Mouse (Mus musculus) right cerebral cortex, postnatal 10 days (tissue): Measurements from ENCODE around the gene Hmbs.
"Not testable (repeated sequence)": the region's sequence is repeated elsewhere in the genome, so short reads cannot be mapped to it uniquely, and the experiment has no call there.

Experiments used
- DNase-seq, 2 experiments: peaks; one replicate each; pipeline ENCODE4 v3.0.0; 2021; ENCODE audit warnings: low spot score in 2 of 2

The Hmbs gene

DNA sequence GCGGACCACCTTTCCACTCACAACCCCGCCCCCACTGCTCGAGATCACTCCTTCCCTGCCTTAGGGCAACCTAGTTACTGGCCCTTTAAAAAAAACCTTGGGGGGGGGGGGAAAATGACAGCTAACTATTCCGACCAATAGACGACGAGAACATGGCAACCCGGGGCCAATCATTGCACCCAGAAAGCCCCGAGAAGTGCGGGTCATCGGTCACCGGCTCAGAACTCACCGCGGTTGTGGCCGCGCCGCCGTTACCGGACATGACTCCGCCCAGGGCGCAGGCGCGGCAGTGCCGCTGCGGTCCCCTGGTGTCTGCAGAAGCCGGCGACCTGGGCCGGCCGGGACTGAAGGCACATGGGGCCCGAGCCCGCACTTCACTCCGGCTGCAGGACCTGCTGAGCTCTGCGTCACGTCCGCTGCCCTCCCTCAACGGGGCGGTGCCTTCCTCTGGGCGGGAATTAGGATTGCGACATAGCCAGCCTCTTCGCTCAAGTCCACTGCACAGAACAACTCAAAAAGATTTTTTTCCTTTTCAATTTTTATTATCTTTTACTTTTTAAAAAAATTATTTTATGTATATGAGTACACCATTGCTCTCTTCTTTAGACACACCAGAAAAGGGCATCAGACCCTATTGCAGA lies at the start of gene Hmbs:
Gene Hmbs (minus strand): TSS at position 448 of the 641 bp plus-strand sequence.
- peak; percentile 92 to 94 for DNase-seq

DNA sequence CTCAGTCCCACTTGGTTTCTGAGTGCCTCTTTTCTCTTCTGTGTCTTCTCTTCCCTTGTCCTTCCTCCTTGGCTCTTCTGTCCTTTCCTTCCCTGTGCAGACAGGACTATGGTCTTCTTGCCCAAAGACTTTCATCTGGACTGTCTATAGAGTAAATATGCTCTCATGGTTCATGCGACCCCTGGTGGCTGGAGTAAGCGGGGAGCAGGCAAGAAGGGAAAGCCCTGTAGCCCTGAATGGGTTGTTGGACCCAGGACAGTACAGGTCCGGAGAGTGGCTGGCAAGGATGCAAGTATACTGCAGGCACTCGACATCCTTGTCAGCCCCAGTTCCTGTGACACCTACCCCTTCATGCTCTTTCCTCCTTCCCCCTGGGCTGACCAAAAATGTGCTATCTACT lies 47.4 kb upstream of the Hmbs start:
- peak in 1 of 2 experiments; percentile 81 for DNase-seq

GRCm38 (mm10) chr9:44389273-44389672 lies 45.2 kb upstream of the Hmbs start:
- DNase-seq: peak in 1 of 2 experiments; percentile 68

GRCm38 (mm10) chr9:44387221-44387620 lies 43.2 kb upstream of the Hmbs start:
- no peak for DNase-seq

GRCm38 (mm10) chr9:44384596-44384995 lies 40.6 kb upstream of the Hmbs start:
- no peak for DNase-seq

GRCm38 (mm10) chr9:44379862-44380261 lies 35.8 kb upstream of the Hmbs start:
- DNase-seq: peak; percentile 52 to 53

GRCm38 (mm10) chr9:44379054-44379834 lies 35.2 kb upstream of the Hmbs start, which contains the start of gene Hyou1:
Gene Hyou1, plus strand, starts transcription at chr9:44379490.
- peak; percentile 99 for DNase-seq

- DNase-seq: no peak
Measured at GRCm38 (mm10) chr9:44378153-44378730, 34.2 kb upstream of the Hmbs start.

- not testable (repeated sequence) for DNase-seq
Measured at GRCm38 (mm10) chr9:44377335-44377734, 33.3 kb upstream of the Hmbs start.

GRCm38 (mm10) chr9:44376141-44376540 lies 32.1 kb upstream of the Hmbs start:
- DNase-seq: no peak

GRCm38 (mm10) chr9:44373386-44373785 lies 29.4 kb upstream of the Hmbs start:
- no peak for DNase-seq

- no peak for DNase-seq
Measured at GRCm38 (mm10) chr9:44364480-44364879, 20.5 kb upstream of the Hmbs start.

GRCm38 (mm10) chr9:44361931-44362330 lies 17.9 kb upstream of the Hmbs start:
- DNase-seq: not testable (repeated sequence)

GRCm38 (mm10) chr9:44361190-44361917 lies 17.3 kb upstream of the Hmbs start, which contains the start of gene Vps11:
Gene Vps11, minus strand, starts transcription at chr9:44361670.
- DNase-seq: peak; percentile 97 to 98

- no peak for DNase-seq
Measured at GRCm38 (mm10) chr9:44357207-44357606, 13.2 kb upstream of the Hmbs start.

DNA sequence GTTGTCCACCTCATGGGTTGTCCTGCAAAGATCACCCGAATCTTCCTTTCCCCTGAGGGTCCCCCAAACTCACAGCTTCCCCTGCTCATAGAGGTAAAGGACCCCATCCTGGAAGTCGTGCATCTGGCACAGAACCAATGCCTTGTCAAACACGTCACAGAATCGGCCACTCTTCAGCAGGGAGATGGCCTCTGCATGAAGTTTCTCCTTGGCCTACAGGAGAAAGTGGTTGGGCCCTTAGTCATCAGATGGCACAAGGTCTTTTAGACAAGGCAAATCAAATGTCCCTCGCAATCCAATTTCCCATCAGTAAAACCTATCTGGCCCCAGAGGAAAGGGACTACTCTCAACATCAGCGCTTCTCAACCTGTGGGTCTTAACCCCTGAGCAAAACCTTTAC lies 9.1 kb upstream of the Hmbs start:
- DNase-seq: no peak

GRCm38 (mm10) chr9:44352337-44352736 lies 8.3 kb upstream of the Hmbs start:
- no peak for DNase-seq

GRCm38 (mm10) chr9:44351396-44351795 lies 7.4 kb upstream of the Hmbs start:
- no peak for DNase-seq

- no peak for DNase-seq
Measured at GRCm38 (mm10) chr9:44348546-44348945, 4.5 kb upstream of the Hmbs start.

GRCm38 (mm10) chr9:44347621-44348020 lies 3.6 kb upstream of the Hmbs start:
- DNase-seq: no peak

DNA sequence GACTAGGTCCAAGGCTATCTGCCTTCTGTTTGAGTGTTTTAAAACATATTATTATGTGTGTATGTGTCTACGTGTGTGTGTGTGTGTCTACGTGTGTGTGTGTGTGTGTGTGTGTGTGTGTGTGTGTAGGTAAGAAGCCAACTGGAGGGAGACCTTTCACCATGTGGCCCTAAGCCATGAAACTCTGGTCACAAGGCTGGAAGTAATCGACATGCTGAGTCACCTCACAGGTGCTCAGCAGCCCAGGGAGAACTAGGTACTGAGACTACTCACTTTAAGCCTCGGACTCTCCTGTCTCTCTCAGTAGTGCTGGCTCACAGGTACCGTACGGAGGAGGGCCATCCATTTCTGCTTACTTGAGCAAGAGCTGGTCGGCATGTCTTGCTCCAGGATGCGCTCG lies 3.1 kb upstream of the Hmbs start:
- no peak for DNase-seq
